Mouse (Mus musculus): ENCODE results near the gene Slc5a5. TPM values are rescaled to one million over a fixed set of nuclear protein-coding genes. Genes with fewer than 3 reads are reported as not detected.

Gene Slc5a5
- not detected for polyA plus RNA-seq (2017; shearing (Covaris generic))

GRCm38 (mm10) chr8:70892022-70892895 is at the start of gene Slc5a5:
Gene Slc5a5, minus strand, starts transcription at chr8:70892757.

GRCm38 (mm10) chr8:70905831-70906736 is 13.5 kb upstream of the Slc5a5 start, which contains the start of gene Map1s:
Gene Map1s, plus strand, starts transcription at chr8:70905932.

GRCm38 (mm10) chr8:70897021-70897680 is 4.6 kb upstream of the Slc5a5 start, which contains the start of gene Rpl18a:
Gene Rpl18a, minus strand, starts transcription at chr8:70897412.

GRCm38 (mm10) chr8:70873364-70873985 is 19.1 kb downstream of the Slc5a5 start, which contains the start of gene Ccdc124:
Gene Ccdc124, minus strand, starts transcription at chr8:70873935.

GRCm38 (mm10) chr8:70862824-70863641 is 29.5 kb downstream of the Slc5a5 start, which contains the start of gene Kcnn1:
Gene Kcnn1, minus strand, starts transcription at chr8:70863258.

GRCm38 (mm10) chr8:70839408-70840351 is 52.9 kb downstream of the Slc5a5 start, which contains the start of gene Arrdc2:
Gene Arrdc2, minus strand, starts transcription at chr8:70839720.

Other genes with a start within 250 kb of the Slc5a5 start
- 1 to 10 TPM; 4.7 to 9.1 TPM for gene Pgpep1, start 232.4 kb downstream of the Slc5a5 start, polyA plus RNA-seq (2017; shearing (Covaris generic))
- gene Lsm4, start 219.5 kb downstream of the Slc5a5 start, polyA plus RNA-seq (2017; shearing (Covaris generic)): 100 to 1,000 TPM; 348 to 441 TPM
- 100 to 1,000 TPM; 757 to 879 TPM for gene Jund, start 193.8 kb downstream of the Slc5a5 start, polyA plus RNA-seq (2017; shearing (Covaris generic))
- not detected for gene Iqcn, start 189.3 kb downstream of the Slc5a5 start, polyA plus RNA-seq (2017; shearing (Covaris generic))
- gene Gm3336, start 174.2 kb downstream of the Slc5a5 start, polyA plus RNA-seq (2017; shearing (Covaris generic)): not detected
- gene Pde4c, start 169.0 kb downstream of the Slc5a5 start, polyA plus RNA-seq (2017; shearing (Covaris generic)): 1 to 10 TPM; 1.0 to 1.3 TPM
- gene Rab3a, start 138.1 kb downstream of the Slc5a5 start, polyA plus RNA-seq (2017; shearing (Covaris generic)): 10 to 100 TPM in 1 of 2 experiments, 1 to 10 TPM in 1; 9.7 to 16.6 TPM
- gene Mpv17l2, start 131.8 kb downstream of the Slc5a5 start, polyA plus RNA-seq (2017; shearing (Covaris generic)): 10 to 100 TPM; 59.1 to 73.1 TPM
- gene Pik3r2, start 116.0 kb downstream of the Slc5a5 start, polyA plus RNA-seq (2017; shearing (Covaris generic)): 10 to 100 TPM; 13.9 to 22.7 TPM
- gene Mast3, start 87.7 kb downstream of the Slc5a5 start, polyA plus RNA-seq (2017; shearing (Covaris generic)): 10 to 100 TPM; 54.7 to 94.0 TPM
- gene Il12rb1, start 84.3 kb downstream of the Slc5a5 start, polyA plus RNA-seq (2017; shearing (Covaris generic)): 10 to 100 TPM; 29.0 to 82.4 TPM
- gene Arrdc2, start 53.0 kb downstream of the Slc5a5 start, polyA plus RNA-seq (2017; shearing (Covaris generic)): 10 to 100 TPM; 13.9 to 20.1 TPM
- gene Kcnn1, start 29.5 kb downstream of the Slc5a5 start, polyA plus RNA-seq (2017; shearing (Covaris generic)): under 1 TPM in 1 of 2 experiments, not detected in 1; 0.06 TPM
- 10 to 100 TPM; 62.7 to 99.4 TPM for gene Ccdc124, start 18.8 kb downstream of the Slc5a5 start, polyA plus RNA-seq (2017; shearing (Covaris generic))
- gene Rpl18a, start 4.7 kb upstream of the Slc5a5 start, polyA plus RNA-seq (2017; shearing (Covaris generic)): 1,000 to 10,000 TPM; 4,681 to 8,115 TPM
- gene Map1s, start 13.2 kb upstream of the Slc5a5 start, polyA plus RNA-seq (2017; shearing (Covaris generic)): 10 to 100 TPM; 37.1 to 44.8 TPM

All from activated CD4-positive, CD25-positive, alpha-beta regulatory T cell (primary cell).